Mouse (Mus musculus) adrenal gland, postnatal 36 days (tissue): ENCODE data around the gene Kcns1. TPM values are rescaled to one million over a fixed set of nuclear protein-coding genes. Genes with fewer than 3 reads are reported as not detected.
"Not testable (repeated sequence)": the region's sequence is repeated elsewhere in the genome, so short reads cannot be mapped to it uniquely, and the experiment has no call there.

Source experiments
- DNase-seq, 2 experiments: peaks; one replicate each; pipeline ENCODE4 v3.0.0; 2021; ENCODE audit warnings: mixed read lengths in 1 of 2
- long read RNA-seq, 2 experiments: library from polyadenylated mRNA; stranded (forward); transcript quantifications; one replicate each; pipeline ENCODE4 v2.0.0; 2021; ENCODE audit warnings: borderline sequencing depth in 2 of 2
- total RNA-seq, 2 experiments: library from RNA; stranded (reverse); gene quantifications; 2 replicates each; pipeline ENCODE4 v1.2.3; 2021

The Kcns1 gene
- total RNA-seq = not detected
- long read RNA-seq, experiment 1 = 0 reads
- long read RNA-seq, experiment 2 = 0 reads

- DNase-seq = no peak
These were observed at the start of gene Kcns1 for GRCm38 (mm10) chr2:164170902-164171301. TSS of gene Kcns1 (minus strand) at chr2:164171113.

DNA sequence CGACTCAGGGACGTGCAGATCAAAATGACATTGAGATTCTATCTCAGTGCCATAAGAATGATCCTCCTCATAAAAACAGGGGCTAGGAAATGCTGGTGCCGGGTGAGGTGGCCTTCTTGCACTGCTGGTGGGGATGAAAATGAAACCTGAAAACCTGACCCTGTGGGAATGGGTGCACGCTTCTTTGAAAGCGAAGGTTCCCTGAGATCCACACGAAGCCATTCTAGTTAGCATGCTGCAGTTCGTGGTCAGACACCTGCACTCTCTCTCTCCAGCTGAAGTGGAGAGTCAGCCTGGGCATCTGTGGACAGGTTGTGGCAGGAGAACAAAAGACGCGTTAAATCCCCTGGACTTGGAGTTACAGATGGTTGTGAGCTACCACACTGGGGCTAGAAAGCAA lies 48.4 kb upstream of the Kcns1 start:
- DNase-seq = no peak

DNA sequence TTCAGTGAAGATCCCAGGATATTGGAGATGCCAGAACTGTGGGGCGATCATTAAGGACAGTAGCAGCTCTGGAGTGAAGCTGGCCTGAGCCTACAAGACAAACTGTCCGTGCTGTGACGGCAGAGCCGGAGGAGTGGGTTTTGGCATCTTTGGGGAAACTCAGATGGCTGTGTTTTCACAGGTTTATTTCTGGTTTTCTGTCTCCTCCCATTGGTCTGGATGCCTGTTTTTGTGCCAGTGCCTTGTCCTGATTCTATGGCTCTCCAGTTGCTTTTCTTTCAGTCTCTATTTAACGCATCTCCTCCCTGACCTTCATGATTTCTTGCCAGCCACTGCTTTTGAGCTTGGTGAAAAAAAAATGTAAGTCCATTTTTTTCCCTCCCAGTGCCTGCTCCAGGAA lies 41.8 kb upstream of the Kcns1 start:
- DNase-seq = no peak

DNA sequence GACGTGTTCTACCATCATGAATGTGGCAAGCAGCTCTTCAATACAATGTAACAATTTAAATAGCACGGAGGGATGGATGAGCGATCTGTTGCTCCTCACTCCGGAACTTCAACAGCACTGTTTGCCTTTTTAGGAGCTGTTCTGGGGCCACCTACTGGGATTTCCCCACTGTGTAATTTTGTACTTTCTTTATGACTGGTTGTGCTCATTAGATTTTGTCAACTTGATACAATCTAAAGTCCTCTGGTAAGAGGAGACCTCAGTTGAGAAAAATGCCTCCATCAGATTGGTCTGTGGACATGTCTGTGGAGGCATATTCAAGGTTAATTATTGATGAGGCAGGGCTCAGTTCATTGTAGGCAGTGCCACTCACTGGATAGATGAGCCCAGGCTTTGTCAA lies 40.0 kb upstream of the Kcns1 start:
- DNase-seq = no peak

DNA sequence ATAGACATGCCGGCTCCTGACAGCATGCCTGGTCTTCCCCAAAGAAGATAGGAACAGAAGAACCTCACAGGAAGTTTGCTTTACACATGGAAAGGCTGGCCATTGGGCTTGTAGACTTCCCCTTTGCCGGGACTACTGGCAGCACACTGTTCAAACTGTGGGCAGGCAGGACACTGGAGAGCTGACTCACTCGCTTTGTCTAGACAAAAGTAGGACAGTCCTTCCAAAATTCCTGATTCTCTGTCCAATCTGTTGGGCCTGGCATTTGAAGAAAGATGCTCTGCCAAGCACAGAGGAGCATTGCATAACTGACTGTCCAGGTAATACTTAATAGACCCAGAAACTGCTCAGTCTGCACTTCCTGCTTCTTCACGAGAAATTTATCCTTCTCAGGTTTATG lies 35.8 kb upstream of the Kcns1 start:
- peak in 1 of 2 experiments; percentile 15 for DNase-seq

DNA sequence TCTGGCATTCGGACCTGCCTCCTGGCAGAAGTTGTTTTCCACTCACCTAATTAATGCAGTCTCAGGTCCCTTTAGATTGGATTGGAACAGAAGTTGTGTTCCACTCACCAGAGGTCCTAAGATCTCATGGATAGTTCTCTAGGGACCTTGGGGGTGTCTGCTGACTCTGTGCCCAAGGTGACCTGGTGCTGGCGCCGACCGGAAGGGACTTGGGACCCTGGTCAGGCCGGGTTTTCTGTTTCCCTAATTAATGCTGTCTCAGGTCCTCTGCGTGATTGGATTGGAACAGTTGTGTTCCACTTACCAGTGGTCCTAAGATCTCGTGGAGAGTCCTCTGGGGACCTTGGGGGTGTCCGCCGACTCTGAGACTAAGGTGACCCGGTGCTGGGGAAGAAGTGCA lies 35.1 kb upstream of the Kcns1 start:
- DNase-seq = not testable (repeated sequence)

GRCm38 (mm10) chr2:164199626-164200327 lies 28.9 kb upstream of the Kcns1 start, which contains the start of gene Wfdc15a:
TSS of gene Wfdc15a (minus strand) at chr2:164200130.
- no peak for DNase-seq

DNA sequence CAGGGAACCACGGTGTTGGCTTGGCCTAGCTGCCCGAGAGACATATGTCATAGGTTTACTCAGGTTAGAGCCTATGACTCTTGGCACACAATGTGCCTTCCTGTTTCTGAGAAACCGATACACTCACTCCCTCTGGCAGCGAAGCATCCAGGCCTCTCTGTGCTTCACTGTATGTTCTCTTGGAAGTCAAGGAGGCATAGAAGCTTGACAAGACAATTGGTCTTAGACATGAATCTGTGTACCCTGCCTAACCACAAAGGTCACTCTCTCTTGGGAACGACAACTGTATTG lies 25.7 kb upstream of the Kcns1 start:
- peak; percentile 26 to 45 for DNase-seq

DNA sequence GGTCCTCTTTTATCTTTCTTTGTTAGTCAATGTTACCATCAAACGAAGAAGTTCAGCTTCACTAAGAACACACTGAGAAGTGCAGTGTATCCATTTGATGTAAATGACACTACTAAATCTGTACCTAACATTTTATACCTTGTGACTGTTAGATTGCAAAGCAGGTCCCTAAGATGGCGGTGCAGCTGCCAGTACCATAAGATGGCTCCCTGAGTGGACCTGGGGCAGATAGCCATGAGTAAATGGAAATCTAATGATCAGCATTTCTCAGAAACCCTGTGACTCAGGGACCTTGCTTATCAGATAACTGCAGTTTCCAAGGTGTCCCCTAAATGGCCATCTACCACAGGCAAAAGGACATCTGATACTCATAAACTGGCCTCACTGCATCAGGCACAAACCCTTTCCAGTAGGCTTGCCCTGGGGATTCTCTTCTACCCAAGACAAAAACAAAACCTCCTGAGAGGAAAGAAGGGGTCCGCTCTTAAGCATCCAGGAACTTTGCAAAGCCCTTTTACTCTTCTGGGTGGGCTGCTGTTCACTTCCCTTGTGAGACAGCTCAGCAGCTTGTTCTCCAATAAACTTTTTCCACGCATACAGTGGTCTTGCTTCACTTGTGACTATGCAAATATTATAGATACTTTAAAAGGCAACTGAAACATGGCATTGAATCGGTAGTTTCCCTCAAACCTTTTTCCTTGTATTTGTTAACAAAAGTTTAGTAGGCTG lies 25.2 kb upstream of the Kcns1 start:
- peak; percentile 13 to 18 for DNase-seq

- peak; percentile 43 for DNase-seq
These were observed 24.2 kb upstream of the Kcns1 start for GRCm38 (mm10) chr2:164194959-164195630.

- no peak for DNase-seq
These were observed 21.4 kb upstream of the Kcns1 start for GRCm38 (mm10) chr2:164192279-164192678.

DNA sequence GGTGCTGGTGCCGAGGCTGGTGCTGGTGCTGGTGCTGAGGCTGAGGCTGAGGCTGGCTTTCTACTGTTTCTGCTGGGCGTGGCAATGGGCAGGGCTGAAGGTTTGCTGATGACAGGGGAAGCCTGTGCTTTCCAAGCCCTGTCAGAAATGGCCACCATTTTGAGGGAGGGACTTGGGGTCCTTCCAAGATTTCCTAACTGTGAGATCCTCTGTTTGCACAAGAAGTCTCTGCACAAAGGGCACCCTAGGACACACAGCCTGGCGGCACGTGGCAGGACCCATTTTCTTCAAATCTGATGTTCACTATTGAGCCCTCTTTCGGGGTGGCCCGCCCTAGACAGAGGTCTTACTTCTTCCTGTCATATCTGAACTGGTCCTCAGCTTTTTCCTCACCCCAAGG lies 19.7 kb upstream of the Kcns1 start, which contains the start of gene Wfdc12:
Gene Wfdc12 (minus strand): TSS at position 33 of the 400 bp plus-strand sequence.
- no peak for DNase-seq

GRCm38 (mm10) chr2:164188722-164189121 lies 17.8 kb upstream of the Kcns1 start:
- DNase-seq = no peak

- DNase-seq = no peak
These were observed 13.3 kb upstream of the Kcns1 start for GRCm38 (mm10) chr2:164184145-164184719.

- no peak for DNase-seq
These were observed 12.4 kb upstream of the Kcns1 start for GRCm38 (mm10) chr2:164183340-164183739.

DNA sequence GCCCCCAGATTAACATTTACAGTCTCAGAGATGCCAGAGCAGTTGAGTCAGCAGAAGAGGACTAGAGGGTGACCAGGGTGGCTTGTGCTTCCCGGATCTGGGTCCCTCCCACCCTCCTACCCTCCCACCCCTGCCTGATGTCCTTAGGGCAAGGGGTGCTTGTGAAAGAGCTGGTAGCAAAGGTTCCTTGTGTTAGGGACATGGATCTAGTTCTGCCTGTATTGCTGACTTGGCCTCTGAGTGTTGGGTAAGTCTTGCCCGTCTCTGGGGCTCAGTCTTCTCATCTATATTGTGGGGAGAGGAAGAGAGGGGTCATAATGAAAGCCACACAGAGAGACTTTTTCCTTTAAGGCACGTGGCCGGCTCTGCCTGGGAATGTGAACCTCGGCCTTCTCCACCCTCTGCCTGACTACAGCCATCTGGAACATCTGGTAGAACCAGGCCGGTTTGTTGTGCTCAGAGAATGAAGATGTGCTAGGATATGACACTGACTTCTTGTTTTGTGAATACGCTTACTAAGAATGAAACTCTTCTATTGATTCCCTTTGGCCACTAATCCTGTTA lies 11.9 kb upstream of the Kcns1 start, which contains the start of gene Wfdc5:
Gene Wfdc5 (minus strand): TSS at position 51 of the 564 bp plus-strand sequence.
- DNase-seq = no peak

GRCm38 (mm10) chr2:164180770-164181169 lies 9.9 kb upstream of the Kcns1 start:
- DNase-seq = no peak

DNA sequence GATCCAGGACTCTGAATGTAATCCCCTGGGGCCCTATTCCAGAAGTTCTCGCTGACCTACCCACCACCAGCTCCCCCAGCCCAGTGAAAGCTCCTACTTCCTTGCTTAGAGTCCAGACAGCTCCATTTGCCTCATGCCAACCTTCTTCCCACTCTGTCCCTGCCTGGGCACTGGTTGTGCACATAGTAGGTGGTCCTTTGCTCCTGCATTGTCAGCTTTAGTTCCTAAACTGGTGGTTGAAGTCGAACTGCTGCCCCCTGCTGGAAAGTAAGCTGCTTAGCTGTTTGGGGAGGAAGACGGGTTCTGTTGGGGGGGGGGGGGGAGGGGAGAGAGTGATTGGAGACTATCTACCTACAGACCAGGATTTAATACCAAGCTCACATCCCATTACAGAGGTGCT lies 9.2 kb upstream of the Kcns1 start:
- DNase-seq = peak; percentile 32 to 73

DNA sequence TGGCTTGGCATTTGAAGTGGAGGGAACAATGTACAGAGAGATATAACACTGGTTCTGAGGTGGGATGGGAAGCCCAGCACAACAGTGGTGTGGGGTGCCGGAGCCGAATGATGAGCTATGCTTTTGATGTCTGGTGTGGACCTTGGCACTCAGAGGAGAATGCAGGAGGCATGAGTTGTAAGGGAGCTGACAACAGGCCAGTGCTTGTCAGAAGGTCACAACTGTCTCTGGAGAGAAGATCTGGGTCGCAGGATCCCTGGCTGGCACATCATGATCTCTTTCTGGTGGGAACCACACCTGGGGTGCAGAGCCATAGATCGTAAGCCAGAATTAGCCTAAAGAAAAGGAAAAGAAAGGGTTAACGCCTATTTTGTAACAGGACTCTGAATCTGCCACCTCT lies 6.9 kb upstream of the Kcns1 start:
- DNase-seq = peak in 1 of 2 experiments; percentile 47

DNA sequence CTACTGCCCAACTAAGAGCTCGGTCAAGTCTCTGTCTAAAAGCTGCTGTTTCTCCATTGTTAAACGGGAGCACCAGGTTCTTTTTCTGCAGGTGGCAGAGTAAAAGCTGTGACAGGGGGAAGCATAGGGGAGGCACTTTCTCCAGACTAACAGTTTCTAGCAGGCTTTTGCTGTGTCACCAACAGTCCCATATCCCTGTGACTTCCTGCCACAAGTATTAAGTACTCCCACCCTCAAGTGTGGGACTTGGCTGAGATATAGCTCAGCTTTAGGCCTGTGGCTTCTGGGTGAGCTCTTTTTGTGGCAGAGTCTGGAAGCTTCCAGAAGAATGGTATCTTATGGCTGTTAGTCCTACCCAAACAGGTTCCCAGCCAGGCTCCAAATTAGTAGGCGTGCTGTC lies 4.9 kb upstream of the Kcns1 start:
- no peak for DNase-seq

- no peak for DNase-seq
These were observed 3.9 kb upstream of the Kcns1 start for GRCm38 (mm10) chr2:164174649-164175395.

- DNase-seq = peak; percentile 36 to 46
These were observed 2.5 kb upstream of the Kcns1 start for GRCm38 (mm10) chr2:164173394-164173793.
